8 mouse cellular contexts compared by ENCODE assay signal in genomic region chr2:128892180-128892721, GRCm38 (mm10). TPM values are rescaled to one million over a fixed set of nuclear protein-coding genes. Genes with fewer than 3 reads are reported as not detected.
DNase-seq lines count a peak whose midpoint lies in the region; ATAC-seq and TF ChIP-seq lines count a peak whose summit lies in the region.

No protein-coding gene starts in this region.

- DNase-seq in gastrocnemius, adult 2 months: peak; percentile 27
- no peak for DNase-seq in gastrocnemius, adult 18-20 months (ENCODE audit: low spot score)
- DNase-seq in ZHBTc4 (ENCODE audit: low read depth, low spot score): peak; percentile 81
- DNase-seq in layer of hippocampus, adult 9-10 months (ENCODE audit: low spot score): no peak
- no peak for DNase-seq in layer of hippocampus, postnatal 36 days

- intact Hi-C loops in gastrocnemius, adult 2 months (cut with DNase I): no loop called here

- no peaks in the 10 kb centered on the region for H3K9me3 ChIP-seq in forebrain, embryonic 12.5 days
- H3K9me3 ChIP-seq in limb, embryonic 15.5 days: no peaks in the 10 kb centered on the region
- no peaks in the 10 kb centered on the region; the same call in 1 of the 2 replicates for H3K9me3 ChIP-seq in stomach, embryonic 16.5 days (replicated peaks; ENCODE audit: control insufficient read depth, low read length)

- H3K4me2 ChIP-seq in forebrain, embryonic 12.5 days: peak overlapping the region; percentile 71
- H3K4me2 ChIP-seq in limb, embryonic 15.5 days: peak overlapping the region; percentile 72
- H3K4me2 ChIP-seq in stomach, embryonic 16.5 days (ENCODE audit: low read depth, low read length): peak overlapping the region; percentile 76

- H3K4me3 ChIP-seq in gastrocnemius, adult 2 months: peak overlapping the region; percentile 54
- peak overlapping the region; percentile 40 for H3K4me3 ChIP-seq in forebrain, embryonic 12.5 days (replicated peaks)
- H3K4me3 ChIP-seq in limb, embryonic 15.5 days: peak overlapping the region; percentile 37
- H3K4me3 ChIP-seq in stomach, embryonic 16.5 days (replicated peaks; ENCODE audit: low read length): peak overlapping the region; percentile 42

- no peaks in the 10 kb centered on the region for H3K36me3 ChIP-seq in forebrain, embryonic 12.5 days (replicated peaks)
- no peaks in the 10 kb centered on the region for H3K36me3 ChIP-seq in limb, embryonic 15.5 days
- no peaks in the 10 kb centered on the region for H3K36me3 ChIP-seq in stomach, embryonic 16.5 days (ENCODE audit: control insufficient read depth, insufficient read depth, low read length)

- no peaks in the 10 kb centered on the region for H3K27me3 ChIP-seq in forebrain, embryonic 12.5 days
- H3K27me3 ChIP-seq in limb, embryonic 15.5 days: no peaks in the 10 kb centered on the region
- H3K27me3 ChIP-seq in stomach, embryonic 16.5 days (ENCODE audit: control insufficient read depth, insufficient read depth, low read length): no peaks in the 10 kb centered on the region

- ATAC-seq in forebrain, embryonic 12.5 days (ENCODE audit: low FRiP score): no peak
- ATAC-seq in limb, embryonic 15.5 days (ENCODE audit: insufficient number of reproducible peaks, low FRiP score, low TSS enrichment, low read depth): no peak
- no peak for ATAC-seq in stomach, embryonic 16.5 days (ENCODE audit: insufficient read depth, low FRiP score)

- peaks cover 6% of the 10 kb centered on the region for H3K4me1 ChIP-seq in forebrain, embryonic 12.5 days
- H3K4me1 ChIP-seq in limb, embryonic 15.5 days: peaks cover 4% of the 10 kb centered on the region
- no peaks in the 10 kb centered on the region for H3K4me1 ChIP-seq in stomach, embryonic 16.5 days (ENCODE audit: control insufficient read depth, insufficient read depth, low read length)

- H3K27ac ChIP-seq in gastrocnemius, adult 2 months: no peak overlapping the region
- H3K27ac ChIP-seq in forebrain, embryonic 12.5 days: no peak overlapping the region
- no peak overlapping the region for H3K27ac ChIP-seq in limb, embryonic 15.5 days
- H3K27ac ChIP-seq in stomach, embryonic 16.5 days (ENCODE audit: low read length): no peak overlapping the region

- TF ChIP-seq CTCF in gastrocnemius, adult 2 months (IDR thresholded peaks at IDR 0.05): no peak

- H3K9ac ChIP-seq in forebrain, embryonic 12.5 days: peak overlapping the region; percentile 49; the same call in 1 of the 2 replicates
- H3K9ac ChIP-seq in limb, embryonic 15.5 days: no peak overlapping the region
- peak overlapping the region; percentile 49 for H3K9ac ChIP-seq in stomach, embryonic 16.5 days (ENCODE audit: low read length)

- 2% methylated on average over 35 of the region's 37 CpGs for WGBS in forebrain, embryonic 12.5 days
- WGBS in limb, embryonic 15.5 days: 3% methylated on average over 36 of the region's 37 CpGs
- WGBS in stomach, embryonic 16.5 days: 3% methylated on average over 34 of the region's 37 CpGs

RNA-seq across cellular contexts. Expression of gene Fbln7, which starts 29.5 kb away (rescaled TPM):
- total RNA-seq in gastrocnemius, adult 2 months (2021): 1 to 10 TPM; 2.2 to 4.3 TPM
- total RNA-seq in gastrocnemius, adult 18-20 months (2021): 1 to 10 TPM; 2.0 to 3.1 TPM
- polyA plus RNA-seq in forebrain, embryonic 12.5 days (2016; fragmentation: Nextera tagmentation; extraction: Ambion mirVana): 1.5 and 1.9 TPM in 2 replicates
- 11.4 and 11.8 TPM in 2 replicates for polyA plus RNA-seq in limb, embryonic 15.5 days (2015; fragmentation: Nextera tagmentation; extraction: Ambion mirVana)
- polyA plus RNA-seq in stomach, embryonic 16.5 days (2015; fragmentation: Nextera tagmentation; extraction: Ambion mirVana): 4.5 and 5.2 TPM in 2 replicates
- total RNA-seq in layer of hippocampus, postnatal 36 days (2021): under 1 TPM; 0.72 to 0.91 TPM

RNA-seq across cellular contexts. Expression of gene Zc3h8, which starts 51.6 kb away (rescaled TPM):
- total RNA-seq in gastrocnemius, adult 2 months (2021): 1 to 10 TPM; 8.4 to 9.7 TPM
- 1 to 10 TPM; 8.4 to 8.9 TPM for total RNA-seq in gastrocnemius, adult 18-20 months (2021)
- polyA plus RNA-seq in forebrain, embryonic 12.5 days (2016; fragmentation: Nextera tagmentation; extraction: Ambion mirVana): 8.7 and 10.5 TPM in 2 replicates
- 5.2 and 6.4 TPM in 2 replicates for polyA plus RNA-seq in limb, embryonic 15.5 days (2015; fragmentation: Nextera tagmentation; extraction: Ambion mirVana)
- polyA plus RNA-seq in stomach, embryonic 16.5 days (2015; fragmentation: Nextera tagmentation; extraction: Ambion mirVana): 5.5 and 6.1 TPM in 2 replicates
- 1 to 10 TPM; 5.8 to 6.0 TPM for total RNA-seq in layer of hippocampus, postnatal 36 days (2021)

Comparison
In these comparisons a context has a peak if more than half of its experiments do, and no peak if none do; other contexts are left out.
1. DNase-seq: peak in gastrocnemius, adult 2 months (single experiment) and ZHBTc4 (single experiment); none in gastrocnemius, adult 18-20 months (single experiment), layer of hippocampus, adult 9-10 months (single experiment) and layer of hippocampus, postnatal 36 days (0 of 2).
2. Peak in every context shown above with its lines, with median percentiles within 50 percentile points of each other: H3K4me3 ChIP-seq and H3K4me2 ChIP-seq.